Mouse (Mus musculus) thymus, postnatal 4 days (tissue): Measurements from ENCODE around the gene Ccdc106.

Source experiments
- DNase-seq: peaks from one replicate; pipeline ENCODE4 v3.0.0; 2021

Gene Ccdc106

DNA sequence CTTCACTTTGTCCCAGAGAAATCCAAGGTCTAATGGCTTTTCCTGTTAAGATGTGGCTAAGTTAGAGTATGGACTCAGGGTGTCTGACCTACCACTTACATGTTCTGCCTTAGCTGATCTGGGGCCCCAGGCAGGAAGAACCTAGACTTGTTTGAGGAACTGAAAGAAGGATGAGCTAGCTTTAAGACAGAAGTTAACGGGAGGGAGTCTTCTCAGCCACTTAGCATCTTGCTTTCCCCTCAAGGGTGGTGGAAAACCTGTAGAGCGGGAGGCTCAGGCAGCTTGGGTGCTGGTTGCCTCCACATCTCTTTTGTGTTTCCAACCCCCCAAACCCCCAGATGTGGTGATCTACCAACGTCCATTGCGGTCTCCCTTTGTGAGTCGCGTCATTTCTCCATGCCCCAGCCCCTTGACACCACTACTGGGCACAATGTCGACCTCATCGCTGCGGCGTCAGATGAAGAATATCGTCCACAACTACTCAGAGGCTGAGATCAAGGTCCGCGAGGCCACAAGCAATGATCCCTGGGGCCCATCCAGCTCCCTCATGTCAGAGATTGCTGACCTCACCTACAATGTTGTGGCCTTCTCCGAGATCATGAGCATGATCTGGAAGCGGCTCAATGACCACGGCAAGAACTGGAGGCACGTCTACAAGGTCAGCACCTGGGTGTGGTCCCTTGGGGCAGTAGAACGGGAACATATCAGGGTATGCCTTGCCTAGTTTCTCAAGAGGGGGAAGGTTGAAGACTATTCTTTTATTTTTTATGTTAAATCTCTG, 63.2 kb downstream of the Ccdc106 start:
- DNase-seq, result no peak

DNA sequence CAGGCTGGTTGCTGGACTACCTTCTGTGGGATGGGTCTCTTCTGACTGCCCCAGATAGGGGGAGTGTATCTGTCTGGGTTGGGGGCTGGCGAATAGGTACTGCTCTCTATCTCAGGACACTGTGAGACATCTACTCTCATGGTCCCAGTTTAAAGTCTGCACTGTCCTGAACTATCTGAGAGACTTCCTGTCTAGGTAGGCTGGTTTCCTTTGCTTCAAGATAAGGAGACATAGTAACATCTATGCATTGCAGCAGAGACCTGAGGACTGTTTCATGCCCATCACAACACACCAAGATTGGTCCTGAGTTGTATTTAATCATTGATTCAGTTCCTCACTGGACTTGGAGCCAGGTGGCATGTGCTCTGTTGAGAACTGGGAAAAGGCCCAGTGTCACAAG, 65.2 kb downstream of the Ccdc106 start:
- no peak for DNase-seq

DNA sequence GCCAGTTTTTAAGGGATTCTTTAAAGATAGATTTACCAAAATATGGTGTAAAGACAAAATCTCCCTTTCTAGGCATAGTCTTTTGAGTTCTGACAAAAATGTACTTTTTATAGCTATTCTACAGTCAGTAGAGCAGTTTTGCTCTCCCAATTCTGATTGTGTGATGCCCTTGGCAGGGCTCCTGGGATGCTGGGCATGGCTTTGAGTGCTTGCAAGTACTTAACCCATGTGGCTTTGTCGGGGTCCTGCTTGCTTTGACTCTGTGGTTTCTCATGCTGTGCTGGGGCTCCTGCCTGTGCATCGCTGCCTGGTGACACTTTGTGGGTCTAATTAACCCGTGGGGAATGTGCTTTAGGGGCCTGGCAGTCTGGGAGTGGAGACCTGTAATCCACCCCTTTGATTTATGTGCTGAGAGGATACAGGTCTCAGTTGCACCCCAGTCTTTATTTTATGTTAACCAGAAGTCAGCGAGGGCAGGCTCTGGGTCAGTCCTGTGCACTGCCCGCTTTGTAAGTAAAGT, 66.6 kb downstream of the Ccdc106 start:
- DNase-seq, result no peak

DNA sequence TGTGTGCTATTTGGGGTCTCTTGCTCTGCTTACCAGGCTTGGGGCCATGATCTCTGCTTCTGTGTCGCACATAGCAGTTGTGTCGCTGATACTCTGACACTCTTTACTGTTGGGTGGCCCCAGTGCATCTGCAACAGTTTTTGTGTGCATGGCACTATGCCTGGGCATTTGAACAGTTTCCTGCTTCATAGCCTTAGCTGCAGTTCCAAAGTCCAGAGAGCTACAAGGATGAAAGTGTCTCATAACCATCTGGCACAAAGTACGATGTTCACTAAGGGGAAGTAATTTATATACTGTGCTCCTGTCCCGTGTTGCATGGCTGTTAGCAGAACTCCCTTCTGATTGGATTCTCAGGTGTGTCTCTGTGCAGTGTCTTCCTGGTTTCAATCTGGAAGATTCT, 67.5 kb downstream of the Ccdc106 start:
- DNase-seq, result no peak

DNA sequence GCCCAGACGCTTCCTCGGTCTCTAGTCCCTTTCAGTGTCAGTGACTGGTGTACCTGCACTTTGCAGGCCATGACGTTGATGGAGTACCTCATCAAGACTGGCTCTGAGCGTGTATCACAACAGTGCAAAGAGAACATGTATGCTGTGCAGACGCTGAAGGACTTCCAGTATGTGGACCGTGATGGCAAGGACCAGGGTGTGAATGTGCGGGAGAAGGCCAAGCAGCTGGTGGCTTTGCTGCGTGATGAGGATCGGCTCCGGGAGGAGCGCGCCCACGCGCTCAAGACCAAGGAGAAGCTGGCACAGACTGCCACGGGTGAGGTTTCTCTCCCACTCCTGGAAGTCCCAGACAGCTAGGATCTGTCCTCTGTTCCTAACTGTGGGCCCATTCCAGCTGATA, 69.5 kb downstream of the Ccdc106 start:
- no peak for DNase-seq

DNA sequence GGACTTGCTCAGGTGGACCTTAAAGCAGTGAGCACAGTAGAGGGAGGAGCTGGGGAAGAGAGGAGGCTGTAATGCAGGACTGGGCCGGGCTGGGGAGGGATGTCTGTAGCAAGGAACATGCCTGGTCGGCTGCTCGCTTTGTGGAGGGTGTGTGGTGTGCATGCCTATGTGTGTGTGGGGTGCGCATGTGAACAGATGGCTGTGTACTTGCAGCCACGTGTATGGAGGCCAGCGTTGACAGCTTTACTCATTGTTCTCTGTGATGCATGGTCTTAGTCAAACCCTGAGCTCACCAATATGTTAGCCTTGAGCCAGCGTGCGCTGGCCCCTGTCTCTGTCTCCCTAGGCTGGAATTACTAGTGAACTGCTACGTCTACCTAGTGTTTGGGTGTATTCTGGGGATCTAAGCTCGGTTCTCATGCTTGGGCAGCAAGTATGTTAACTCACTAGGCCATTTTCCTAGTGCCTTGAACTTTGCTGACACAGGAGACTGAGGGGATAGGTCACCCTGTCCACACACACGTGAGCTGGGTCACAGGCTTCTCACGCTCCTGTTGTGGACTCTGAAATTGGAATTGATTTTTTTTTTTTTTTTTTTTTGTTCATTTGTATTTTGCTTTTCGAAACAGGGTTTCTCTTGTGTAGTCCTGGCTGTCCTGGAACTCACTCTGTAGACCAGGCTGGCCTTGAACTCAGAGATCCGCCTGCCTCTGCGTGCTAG, 70.8 kb downstream of the Ccdc106 start:
- DNase-seq, result no peak

DNA sequence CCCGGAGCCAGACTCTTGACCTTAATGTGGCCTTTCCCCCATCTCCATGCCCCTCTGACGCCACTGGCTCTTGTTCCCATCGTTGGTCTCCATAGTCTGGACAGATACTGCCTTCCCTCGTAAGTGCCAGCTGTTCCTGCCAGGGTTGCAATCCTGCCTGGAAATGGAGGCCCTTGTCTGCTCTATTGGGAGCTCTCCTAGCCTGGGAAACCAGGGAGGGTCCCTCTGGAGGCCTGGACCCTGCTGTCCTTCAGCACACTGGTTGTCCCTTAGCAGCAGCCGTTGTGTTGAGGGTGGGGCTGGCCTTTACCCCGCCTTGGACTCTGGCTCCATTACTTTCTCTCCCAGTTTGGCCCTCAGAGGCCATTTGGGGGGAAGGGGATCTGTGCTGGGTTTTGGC, 72.0 kb downstream of the Ccdc106 start:
- no peak for DNase-seq

DNA sequence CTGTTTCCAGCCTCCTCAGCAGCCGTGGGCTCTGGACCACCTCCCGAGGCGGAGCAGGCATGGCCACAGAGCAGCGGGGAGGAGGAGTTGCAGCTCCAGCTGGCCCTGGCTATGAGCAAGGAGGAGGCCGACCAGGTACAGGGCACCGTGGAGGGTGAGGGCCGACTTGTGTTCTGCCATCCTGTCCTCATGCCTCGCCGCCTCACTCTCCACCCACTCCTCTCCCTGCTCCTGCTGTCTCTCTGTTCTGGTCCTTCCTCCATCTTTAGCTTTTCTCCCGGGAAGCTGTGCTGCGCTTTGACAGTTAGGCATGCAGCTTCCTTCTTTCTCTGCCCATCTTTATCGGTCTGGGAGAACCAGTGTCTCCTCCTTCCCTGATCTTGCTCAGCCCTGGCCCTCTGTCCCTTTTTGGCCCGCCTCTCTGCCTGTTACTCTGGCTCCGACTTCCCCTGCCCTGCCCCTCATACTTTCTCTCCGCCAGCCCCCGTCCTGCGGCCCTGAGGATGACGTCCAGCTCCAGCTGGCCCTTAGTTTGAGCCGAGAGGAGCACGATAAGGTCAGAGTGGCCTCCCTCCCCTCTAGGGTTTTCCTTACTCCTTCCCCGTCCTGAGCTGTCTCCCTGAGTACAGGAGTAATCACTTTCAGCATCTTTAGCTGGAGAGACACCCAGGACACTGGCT, 72.6 kb downstream of the Ccdc106 start:
- no peak for DNase-seq

DNA sequence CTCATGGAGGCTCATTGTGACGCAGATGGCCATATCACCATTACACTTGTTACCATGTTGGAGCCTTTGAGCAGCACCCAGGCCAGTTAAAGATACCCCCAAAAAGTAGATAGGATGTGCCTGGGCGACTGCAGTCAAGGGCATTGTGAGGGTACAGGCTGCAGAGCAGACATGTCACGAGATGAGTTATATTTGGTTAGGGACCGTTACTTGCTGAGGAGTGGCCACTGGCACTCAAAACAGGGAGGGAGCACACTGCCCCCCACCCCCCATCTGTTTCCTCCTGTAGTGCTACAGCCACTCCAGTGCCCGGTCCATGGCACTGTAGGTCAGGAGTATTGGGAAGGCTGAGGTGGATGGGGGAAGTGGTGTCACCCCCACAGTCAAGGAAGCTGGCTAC, 78.4 kb downstream of the Ccdc106 start:
- no peak for DNase-seq

DNA sequence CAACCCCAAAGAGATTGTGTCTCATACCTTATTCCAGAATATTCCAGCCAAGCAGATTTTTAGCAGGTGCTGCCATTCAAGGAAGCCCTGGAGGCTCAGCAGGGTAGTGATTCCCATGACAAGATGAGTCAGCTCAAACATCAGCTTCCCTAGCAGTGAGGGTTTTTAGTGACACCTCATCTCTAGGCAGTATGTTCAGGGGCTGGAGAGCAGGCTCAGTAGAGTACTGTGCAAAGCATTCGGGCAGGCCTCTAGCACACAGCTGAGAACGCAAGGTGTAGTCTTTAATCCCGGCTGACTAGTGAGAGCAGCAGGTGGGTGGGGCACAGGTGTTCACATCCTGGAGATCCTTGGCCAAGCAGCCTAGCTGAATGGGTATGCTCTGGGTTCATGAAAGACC, 79.4 kb downstream of the Ccdc106 start:
- no peak for DNase-seq

DNA sequence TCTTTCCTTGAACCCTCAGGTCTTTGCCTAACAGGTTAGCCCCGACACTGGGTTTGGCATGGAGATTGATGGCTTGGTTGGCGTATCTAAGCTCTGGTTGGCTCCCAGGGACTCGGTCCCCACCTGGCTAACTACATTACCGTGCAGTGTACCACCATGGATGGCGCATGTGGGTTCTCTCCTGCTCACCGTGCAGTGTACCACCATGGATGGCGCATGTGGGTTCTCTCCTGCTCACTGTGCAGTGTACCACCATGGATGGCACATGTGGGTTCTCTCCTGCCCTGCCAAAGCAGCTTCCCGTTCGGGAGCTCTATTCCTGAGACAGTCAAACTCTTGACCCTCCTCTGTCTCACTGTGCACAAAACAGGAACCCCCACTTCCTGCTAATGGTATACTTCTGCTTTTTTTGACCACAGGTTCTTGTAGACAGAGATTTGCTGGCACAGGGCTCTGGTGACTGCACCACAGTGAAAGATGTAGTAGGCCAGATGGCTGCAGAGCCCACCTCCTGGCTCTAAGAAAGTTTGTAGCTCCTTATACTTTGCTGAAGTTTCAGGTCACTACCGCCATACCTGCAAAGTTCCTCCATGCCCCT, 80.8 kb downstream of the Ccdc106 start:
- DNase-seq, result no peak

DNA sequence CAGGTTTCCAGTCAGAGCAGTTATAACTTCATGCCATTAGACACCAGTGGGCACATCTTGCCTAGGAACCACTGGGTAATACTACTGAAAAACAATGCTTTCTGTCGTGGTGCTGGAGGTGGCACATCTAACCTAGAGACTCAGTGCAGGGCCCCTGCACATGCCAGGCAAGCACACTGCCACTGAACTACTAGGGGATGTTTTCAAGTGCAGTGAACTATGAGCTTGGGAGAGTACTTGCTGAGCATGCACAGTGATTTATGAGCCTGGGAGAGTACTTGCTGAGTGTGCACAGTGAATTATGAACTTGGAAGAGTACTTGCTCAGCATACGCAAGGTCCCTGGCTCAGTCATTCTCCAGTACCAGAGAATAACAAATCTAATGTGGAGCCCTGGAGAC, 82.2 kb downstream of the Ccdc106 start:
- no peak for DNase-seq

DNA sequence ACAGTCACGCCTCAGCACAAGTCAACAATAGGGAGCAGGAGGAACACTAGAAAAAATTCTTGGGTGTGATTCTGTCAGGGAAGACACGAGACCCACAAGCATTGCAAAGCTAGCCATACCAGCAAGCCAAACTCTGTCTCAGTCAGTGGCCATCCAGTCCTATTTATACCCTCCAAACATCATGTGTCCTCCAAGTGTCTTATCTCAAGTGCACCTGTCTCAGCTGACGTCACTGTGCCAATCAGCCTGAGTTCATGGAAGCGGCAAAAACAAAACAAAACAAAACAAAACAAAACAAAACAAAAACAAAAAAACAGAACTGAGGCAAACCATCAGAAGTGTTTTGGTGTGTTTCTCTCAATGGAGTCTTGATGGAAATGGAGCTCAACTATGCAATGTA, 87.9 kb downstream of the Ccdc106 start:
- no peak for DNase-seq

DNA sequence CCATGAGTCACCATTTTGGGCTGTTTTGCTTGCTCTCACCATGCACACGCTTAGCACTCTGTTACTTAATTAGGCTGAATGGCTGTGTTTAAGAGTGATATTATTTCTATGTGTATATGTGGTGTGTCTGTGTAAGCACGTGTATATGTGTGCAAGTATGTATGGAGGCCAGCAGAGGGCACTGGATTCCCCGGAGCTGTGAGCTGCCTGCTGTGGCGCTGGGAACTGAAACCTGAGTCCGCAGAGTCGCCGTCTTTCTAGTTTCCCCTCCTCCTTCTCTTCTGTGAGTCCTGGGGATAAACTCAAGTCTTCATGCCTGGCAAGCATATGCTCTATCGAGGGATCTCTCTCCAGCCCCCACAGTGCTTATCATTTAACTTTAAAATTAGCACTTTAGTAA, 88.9 kb downstream of the Ccdc106 start:
- DNase-seq, result no peak
